Mouse (Mus musculus): ENCODE results near the gene Mageb5. TPM values are rescaled to one million over a fixed set of nuclear protein-coding genes. Genes with fewer than 3 reads are reported as not detected.
"Not testable (repeated sequence)": the region's sequence is repeated elsewhere in the genome, so short reads cannot be mapped to it uniquely, and the experiment has no call there.

Gene Mageb5
- not detected in 2 replicates for total RNA-seq (2015; ENCODE audit: low replicate concordance)
- total RNA-seq (2017; ENCODE audit: low replicate concordance): not detected in 2 replicates

GRCm38 (mm10) chrX:91782918-91783317 is at the start of gene Mageb5:
Gene Mageb5 (minus strand): TSS chrX:91783018.
- not testable (repeated sequence) for ATAC-seq (replicated peaks; ENCODE audit: low FRiP score, poor library complexity, severe bottlenecking)

GRCm38 (mm10) chrX:91759591-91760226 is 23.1 kb downstream of the Mageb5 start:
- ATAC-seq (replicated peaks; ENCODE audit: low FRiP score, poor library complexity, severe bottlenecking): not testable (repeated sequence)

Other genes with a start within 250 kb of the Mageb5 start
- not detected in 2 replicates for gene 1700084M14Rik, start 207.1 kb downstream of the Mageb5 start, total RNA-seq (2015; ENCODE audit: low replicate concordance)
- gene 1700084M14Rik, start 207.1 kb downstream of the Mageb5 start, total RNA-seq (2017; ENCODE audit: low replicate concordance): not detected in 2 replicates
- gene Gm14781, start 150.8 kb downstream of the Mageb5 start, total RNA-seq (2015; ENCODE audit: low replicate concordance): not detected in 2 replicates
- gene Gm14781, start 150.8 kb downstream of the Mageb5 start, total RNA-seq (2017; ENCODE audit: low replicate concordance): not detected in 2 replicates
- not detected in 2 replicates for gene Mageb1, start 233.3 kb upstream of the Mageb5 start, total RNA-seq (2015; ENCODE audit: low replicate concordance)
- gene Mageb1, start 233.3 kb upstream of the Mageb5 start, total RNA-seq (2017; ENCODE audit: low replicate concordance): not detected in 2 replicates

Measured in erythroid progenitor cell, adult 5-6 weeks (primary cell).